Mouse (Mus musculus): Measurements from ENCODE around the gene Nkrf.
A peak's percentile ranks its signal among the peaks of the same experiment; 100 is the strongest.
"Not testable (repeated sequence)": the region's sequence is repeated elsewhere in the genome, so short reads cannot be mapped to it uniquely, and the experiment has no call there.

Gene Nkrf

GRCm38 (mm10) chrX:36902321-36903114 lies at the start of gene Nkrf:
Nkrf (minus strand) TSS chrX:36902899.
- DNase-seq (ENCODE audit: low spot score in 2 of 2): peak; percentile 19 to 37

- DNase-seq (ENCODE audit: low spot score in 2 of 2): no peak
Measured at GRCm38 (mm10) chrX:36941106-36941505, 38.4 kb upstream of the Nkrf start.

GRCm38 (mm10) chrX:36939806-36940413 lies 37.2 kb upstream of the Nkrf start:
- no peak for DNase-seq (ENCODE audit: low spot score in 2 of 2)

- no peak for DNase-seq (ENCODE audit: low spot score in 2 of 2)
Measured at GRCm38 (mm10) chrX:36935326-36935966, 32.7 kb upstream of the Nkrf start.

GRCm38 (mm10) chrX:36930574-36930973 lies 27.9 kb upstream of the Nkrf start:
- no peak for DNase-seq (ENCODE audit: low spot score in 2 of 2)

- DNase-seq (ENCODE audit: low spot score in 2 of 2): no peak
Measured at GRCm38 (mm10) chrX:36929694-36930093, 27.0 kb upstream of the Nkrf start.

- no peak for DNase-seq (ENCODE audit: low spot score in 2 of 2)
Measured at GRCm38 (mm10) chrX:36928791-36929190, 26.1 kb upstream of the Nkrf start.

- no peak for DNase-seq (ENCODE audit: low spot score in 2 of 2)
Measured at GRCm38 (mm10) chrX:36921346-36921745, 18.6 kb upstream of the Nkrf start.

GRCm38 (mm10) chrX:36917749-36918148 lies 15.1 kb upstream of the Nkrf start:
- no peak for DNase-seq (ENCODE audit: low spot score in 2 of 2)

- peak in 1 of 2 experiments; percentile 38 for DNase-seq (ENCODE audit: low spot score in 2 of 2)
Measured at GRCm38 (mm10) chrX:36911343-36911742, 8.6 kb upstream of the Nkrf start.

GRCm38 (mm10) chrX:36906539-36906938 lies 3.8 kb upstream of the Nkrf start:
- no peak for DNase-seq (ENCODE audit: low spot score in 2 of 2)

- peak; percentile 75 to 90 for DNase-seq (ENCODE audit: low spot score in 2 of 2)
Measured at GRCm38 (mm10) chrX:36903115-36903768, 543 bp upstream of the Nkrf start.

GRCm38 (mm10) chrX:36901655-36902054 lies 1.0 kb downstream of the Nkrf start:
- no peak for DNase-seq (ENCODE audit: low spot score in 2 of 2)

- not testable (repeated sequence) for DNase-seq (ENCODE audit: low spot score in 2 of 2)
Measured at GRCm38 (mm10) chrX:36898931-36899330, 3.8 kb downstream of the Nkrf start.

GRCm38 (mm10) chrX:36884719-36885118 lies 18.0 kb downstream of the Nkrf start:
- no peak for DNase-seq (ENCODE audit: low spot score in 2 of 2)

GRCm38 (mm10) chrX:36874704-36875128 lies 28.0 kb downstream of the Nkrf start:
- no peak for DNase-seq (ENCODE audit: low spot score in 2 of 2)

GRCm38 (mm10) chrX:36874178-36874696 lies 28.5 kb downstream of the Nkrf start:
- DNase-seq (ENCODE audit: low spot score in 2 of 2): peak; percentile 68 to 84

- no peak for DNase-seq (ENCODE audit: low spot score in 2 of 2)
Measured at GRCm38 (mm10) chrX:36873765-36874164, 28.9 kb downstream of the Nkrf start, which contains the start of the genes Ube2a and C330007P06Rik. Ube2a (plus strand) TSS chrX:36873900. C330007P06Rik (minus strand) TSS chrX:36874111.

- DNase-seq (ENCODE audit: low spot score in 2 of 2): no peak
Measured at GRCm38 (mm10) chrX:36870372-36870771, 32.3 kb downstream of the Nkrf start.

GRCm38 (mm10) chrX:36864609-36865328 lies 37.9 kb downstream of the Nkrf start:
- no peak for DNase-seq (ENCODE audit: low spot score in 2 of 2)
